22 mouse cellular contexts compared by ENCODE assay signal in the genomic region with DNA sequence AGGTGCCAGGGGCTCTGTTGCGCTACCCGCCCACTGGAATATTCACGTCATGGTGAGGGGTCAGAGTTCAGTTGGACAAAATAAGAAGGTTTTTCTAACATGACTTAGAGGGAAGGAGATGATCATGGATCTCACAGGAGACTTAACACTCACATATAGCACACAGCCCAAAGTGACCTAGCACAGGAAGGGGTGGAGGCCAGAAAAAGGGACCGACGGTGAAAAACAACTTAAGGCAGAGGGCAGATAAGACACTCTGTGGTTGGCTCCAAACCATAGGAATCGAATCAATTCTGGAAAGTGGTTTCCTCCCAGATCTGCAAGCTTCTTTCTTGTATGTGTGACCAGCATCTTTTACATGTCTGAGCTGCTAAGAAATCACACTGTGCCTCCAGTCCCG.
DNase-seq lines count a peak whose midpoint lies in the region; ATAC-seq lines count a peak whose summit lies in the region.
"Had no signal": no experiment of that assay in that cellular context is flagged by ENCODE, and none has a peak within 500 bp of the region (broad histone marks: within the 10 kb centered on the region; RNA-seq: fewer than 3 reads in every experiment).

No protein-coding gene starts in this region.

- no peaks in the 10 kb centered on the region for H3K27me3 ChIP-seq in liver, embryonic 11.5 days (replicated peaks; ENCODE audit: control insufficient read depth, insufficient read depth, low read length)
- no peaks in the 10 kb centered on the region for H3K27me3 ChIP-seq in liver, embryonic 12.5 days (replicated peaks)
- H3K27me3 ChIP-seq: embryonic facial prominence, embryonic 15.5 days; heart, embryonic 15.5 days; hindbrain, embryonic 12.5 days had no signal

- H3K4me3 ChIP-seq in liver, embryonic 11.5 days (ENCODE audit: low read depth, low read length) = no peak overlapping the region
- no peak overlapping the region for H3K4me3 ChIP-seq in liver, embryonic 12.5 days
- H3K4me3 ChIP-seq: embryonic facial prominence, embryonic 15.5 days; erythroblast, embryonic 14.5 days; forebrain, embryonic 10.5 days; heart, embryonic 10.5 days; heart, embryonic 15.5 days; hindbrain, embryonic 12.5 days had no signal

- H3K27ac ChIP-seq in liver, embryonic 11.5 days (ENCODE audit: low read depth, low read length) = no peak overlapping the region
- H3K27ac ChIP-seq in liver, embryonic 12.5 days = no peak overlapping the region
- H3K27ac ChIP-seq: embryonic facial prominence, embryonic 15.5 days; forebrain, embryonic 10.5 days; heart, embryonic 10.5 days; heart, embryonic 15.5 days; hindbrain, embryonic 12.5 days had no signal

- intact Hi-C loops in heart, postnatal 14 days (cut with DNase I) = no loop called here

- no peak for DNase-seq in liver, embryonic 11.5 days (ENCODE audit: low spot score)
- DNase-seq in CD4-positive helper T cell, adult 2 months (ENCODE audit: low read depth, low spot score) = peak; percentile 67
- no peak for DNase-seq in cerebellum, postnatal 25 days
- DNase-seq in cerebellum, adult 8-10 months = no peak
- no peak for DNase-seq in heart, postnatal 14 days
- DNase-seq: adrenal gland, adult 8-10 months; adrenal gland, postnatal 36 days; cerebellum, adult 11 months; cerebellum, adult 9-10 months; cerebellum, postnatal 36 days; gastrocnemius, postnatal 36 days; heart, adult 18-20 months had no signal

- peak; percentile 45; the same call in 1 of the 2 replicates for ATAC-seq in liver, embryonic 11.5 days (replicated peaks; ENCODE audit: low FRiP score)
- no peak for ATAC-seq in liver, embryonic 12.5 days
- ATAC-seq in hematopoietic stem cell, adult 5-6 weeks (replicated peaks in 1 of 2; ENCODE audit: insufficient read depth in 1 of 2, low FRiP score in 2 of 2, low TSS enrichment in 1 of 2, low read depth in 1 of 2, poor library complexity in 2 of 2, severe bottlenecking in 2 of 2) = peak; percentile 73 to 79
- ATAC-seq: forebrain, embryonic 14.5 days; hindbrain, embryonic 16.5 days had no signal

- no peaks in the 10 kb centered on the region for H3K36me3 ChIP-seq in liver, embryonic 11.5 days (ENCODE audit: control insufficient read depth, insufficient read depth, low read length)
- H3K36me3 ChIP-seq in liver, embryonic 12.5 days = no peaks in the 10 kb centered on the region
- H3K36me3 ChIP-seq: embryonic facial prominence, embryonic 15.5 days; forebrain, embryonic 10.5 days; heart, embryonic 10.5 days; heart, embryonic 15.5 days; hindbrain, embryonic 12.5 days had no signal

- no peaks in the 10 kb centered on the region; the same call in 1 of the 2 replicates for H3K4me1 ChIP-seq in liver, embryonic 11.5 days (replicated peaks; ENCODE audit: control insufficient read depth, insufficient read depth, low read length)
- H3K4me1 ChIP-seq in liver, embryonic 12.5 days = peaks cover 3% of the 10 kb centered on the region; the same call in 1 of the 2 replicates
- H3K4me1 ChIP-seq: forebrain, embryonic 10.5 days; heart, embryonic 10.5 days; heart, embryonic 15.5 days; hindbrain, embryonic 12.5 days had no signal

- WGBS in liver, embryonic 11.5 days = 47% methylated on average over 7 of the region's 7 CpGs
- WGBS in liver, embryonic 12.5 days (ENCODE audit: insufficient replicate concordance) = 28% methylated on average over 7 of the region's 7 CpGs

- no peaks in the 10 kb centered on the region for H3K9me3 ChIP-seq in liver, embryonic 11.5 days (ENCODE audit: control insufficient read depth, low read length)
- H3K9me3 ChIP-seq in liver, embryonic 12.5 days (replicated peaks) = no peaks in the 10 kb centered on the region
- H3K9me3 ChIP-seq: embryonic facial prominence, embryonic 15.5 days; forebrain, embryonic 10.5 days; heart, embryonic 10.5 days; heart, embryonic 15.5 days; hindbrain, embryonic 12.5 days had no signal

- H3K9ac ChIP-seq in liver, embryonic 11.5 days (ENCODE audit: low read depth, low read length) = no peak overlapping the region
- no peak overlapping the region for H3K9ac ChIP-seq in liver, embryonic 12.5 days
- H3K9ac ChIP-seq: embryonic facial prominence, embryonic 15.5 days; heart, embryonic 15.5 days; hindbrain, embryonic 12.5 days had no signal

- H3K4me2 ChIP-seq in liver, embryonic 11.5 days = no peak overlapping the region
- H3K4me2 ChIP-seq in liver, embryonic 12.5 days = no peak overlapping the region
- H3K4me2 ChIP-seq: embryonic facial prominence, embryonic 15.5 days; heart, embryonic 15.5 days; hindbrain, embryonic 12.5 days had no signal
